In genomic region chr2:158864126-158864458, GRCm38 (mm10) we compare ENCODE assay signal across 12 mouse cellular contexts.
DNase-seq lines count a peak whose midpoint lies in the region; ATAC-seq and TF ChIP-seq lines count a peak whose summit lies in the region.
"Had no signal": no experiment of that assay in that cellular context is flagged by ENCODE, and none has a peak within 500 bp of the region (broad histone marks: within the 10 kb centered on the region; RNA-seq: fewer than 3 reads in every experiment).

No protein-coding gene starts in this region.

- 88% methylated on average over 4 of the region's 4 CpGs for WGBS in intestine, embryonic 14.5 days
- WGBS in intestine, postnatal 0 days: 81% methylated on average over 4 of the region's 4 CpGs
- WGBS in hindbrain, embryonic 14.5 days: 80% methylated on average over 4 of the region's 4 CpGs
- 83% methylated on average over 4 of the region's 4 CpGs for WGBS in midbrain, embryonic 13.5 days

- no peak for DNase-seq in intestine, embryonic 14.5 days (ENCODE audit: low spot score)
- DNase-seq in hindbrain, embryonic 14.5 days (ENCODE audit: low spot score): no peak
- DNase-seq in natural killer cell, adult 2 months (ENCODE audit: low spot score in 2 of 2): no peak
- no peak for DNase-seq in lung, postnatal 14 days

- H3K9ac ChIP-seq in intestine, embryonic 14.5 days (ENCODE audit: low read length): no peak overlapping the region
- H3K9ac ChIP-seq in intestine, postnatal 0 days (ENCODE audit: low read depth, low read length): no peak overlapping the region
- no peak overlapping the region for H3K9ac ChIP-seq in hindbrain, embryonic 14.5 days
- no peak overlapping the region for H3K9ac ChIP-seq in midbrain, embryonic 13.5 days (replicated peaks)
- H3K9ac ChIP-seq: embryonic facial prominence, embryonic 15.5 days; heart, embryonic 13.5 days; limb, embryonic 15.5 days had no signal

- H3K27ac ChIP-seq in intestine, embryonic 14.5 days (ENCODE audit: low read depth): no peak overlapping the region
- no peak overlapping the region for H3K27ac ChIP-seq in intestine, postnatal 0 days (ENCODE audit: low read depth, low read length)
- no peak overlapping the region for H3K27ac ChIP-seq in hindbrain, embryonic 14.5 days
- no peak overlapping the region for H3K27ac ChIP-seq in midbrain, embryonic 13.5 days
- H3K27ac ChIP-seq: embryonic facial prominence, embryonic 15.5 days; heart, embryonic 13.5 days; layer of hippocampus, adult 2 months; limb, embryonic 15.5 days had no signal

- no peaks in the 10 kb centered on the region; the same call in 1 of the 2 replicates for H3K4me1 ChIP-seq in intestine, embryonic 14.5 days (replicated peaks; ENCODE audit: control insufficient read depth, insufficient read depth, low read length)
- peaks cover 2% of the 10 kb centered on the region; the same call in 1 of the 2 replicates for H3K4me1 ChIP-seq in intestine, postnatal 0 days (replicated peaks; ENCODE audit: control insufficient read depth, insufficient read depth, low read length)
- no peaks in the 10 kb centered on the region for H3K4me1 ChIP-seq in hindbrain, embryonic 14.5 days (replicated peaks; ENCODE audit: control insufficient read depth, insufficient read depth, low read length)
- H3K4me1 ChIP-seq in midbrain, embryonic 13.5 days (replicated peaks): no peaks in the 10 kb centered on the region

- H3K9me3 ChIP-seq in intestine, embryonic 14.5 days (ENCODE audit: control insufficient read depth, low read length): no peaks in the 10 kb centered on the region
- no peaks in the 10 kb centered on the region for H3K9me3 ChIP-seq in intestine, postnatal 0 days (ENCODE audit: control insufficient read depth)
- H3K9me3 ChIP-seq in hindbrain, embryonic 14.5 days (ENCODE audit: control insufficient read depth, low read length): no peaks in the 10 kb centered on the region
- no peaks in the 10 kb centered on the region for H3K9me3 ChIP-seq in midbrain, embryonic 13.5 days
- H3K9me3 ChIP-seq: embryonic facial prominence, embryonic 15.5 days; heart, embryonic 13.5 days; limb, embryonic 15.5 days had no signal

- TF ChIP-seq CTCF in intestine, postnatal 0 days (IDR thresholded peaks at IDR 0.05; ENCODE audit: low read depth): no peak

- no peak overlapping the region for H3K4me3 ChIP-seq in intestine, embryonic 14.5 days (ENCODE audit: low read depth, low read length)
- no peak overlapping the region for H3K4me3 ChIP-seq in intestine, postnatal 0 days (ENCODE audit: low read depth, low read length)
- no peak overlapping the region for H3K4me3 ChIP-seq in hindbrain, embryonic 14.5 days (replicated peaks; ENCODE audit: low read length)
- H3K4me3 ChIP-seq in midbrain, embryonic 13.5 days (replicated peaks): no peak overlapping the region
- H3K4me3 ChIP-seq: embryonic facial prominence, embryonic 15.5 days; heart, embryonic 13.5 days; layer of hippocampus, adult 2 months; limb, embryonic 15.5 days had no signal

- no peak overlapping the region for H3K4me2 ChIP-seq in intestine, embryonic 14.5 days (ENCODE audit: low read length)
- H3K4me2 ChIP-seq in intestine, postnatal 0 days (replicated peaks; ENCODE audit: low read depth): no peak overlapping the region
- no peak overlapping the region for H3K4me2 ChIP-seq in hindbrain, embryonic 14.5 days (replicated peaks)
- H3K4me2 ChIP-seq in midbrain, embryonic 13.5 days (replicated peaks): no peak overlapping the region
- H3K4me2 ChIP-seq: embryonic facial prominence, embryonic 15.5 days; heart, embryonic 13.5 days; limb, embryonic 15.5 days had no signal

- peak; percentile 16; the same call in 1 of the 2 replicates for ATAC-seq in intestine, embryonic 14.5 days (replicated peaks; ENCODE audit: low FRiP score, low TSS enrichment, low read depth)
- no peak for ATAC-seq in intestine, postnatal 0 days
- ATAC-seq in erythroblast, adult 5-6 weeks (replicated peaks; ENCODE audit: low FRiP score, poor library complexity, severe bottlenecking): peak; percentile 61
- ATAC-seq in hindbrain, embryonic 14.5 days (ENCODE audit: low FRiP score): peak; percentile 25; the same call in 1 of the 2 replicates
- peak; percentile 62 for ATAC-seq in midbrain, embryonic 13.5 days
- ATAC-seq in megakaryocyte progenitor cell, adult 5-6 weeks (replicated peaks; ENCODE audit: poor library complexity): no peak

- no peaks in the 10 kb centered on the region for H3K27me3 ChIP-seq in intestine, embryonic 14.5 days (replicated peaks; ENCODE audit: control insufficient read depth, insufficient read depth, low read length)
- no peaks in the 10 kb centered on the region for H3K27me3 ChIP-seq in intestine, postnatal 0 days (replicated peaks; ENCODE audit: control insufficient read depth, insufficient read depth, low read length)
- H3K27me3 ChIP-seq in hindbrain, embryonic 14.5 days (ENCODE audit: control insufficient read depth, insufficient read depth, low read length): no peaks in the 10 kb centered on the region; the same call in 1 of the 2 replicates
- no peaks in the 10 kb centered on the region for H3K27me3 ChIP-seq in midbrain, embryonic 13.5 days
- H3K27me3 ChIP-seq: embryonic facial prominence, embryonic 15.5 days; limb, embryonic 15.5 days had no signal

- 0 out of 2 replicates have a peak, but pooled peaks cover 1% of the 10 kb centered on the region for H3K36me3 ChIP-seq in intestine, embryonic 14.5 days (ENCODE audit: control insufficient read depth, insufficient read depth, low read length)
- H3K36me3 ChIP-seq in intestine, postnatal 0 days (ENCODE audit: control insufficient read depth, insufficient read depth): no peaks in the 10 kb centered on the region
- no peaks in the 10 kb centered on the region for H3K36me3 ChIP-seq in hindbrain, embryonic 14.5 days (replicated peaks; ENCODE audit: control insufficient read depth, insufficient read depth)
- no peaks in the 10 kb centered on the region for H3K36me3 ChIP-seq in midbrain, embryonic 13.5 days
- H3K36me3 ChIP-seq: embryonic facial prominence, embryonic 15.5 days; limb, embryonic 15.5 days had no signal

Comparison
In these comparisons a context has a peak if more than half of its experiments do, and no peak if none do; other contexts are left out.
1. ATAC-seq: peak in intestine, embryonic 14.5 days (single experiment), erythroblast, adult 5-6 weeks (single experiment), hindbrain, embryonic 14.5 days (single experiment) and midbrain, embryonic 13.5 days (single experiment); none in intestine, postnatal 0 days (single experiment) and megakaryocyte progenitor cell, adult 5-6 weeks (single experiment).